ENCODE assay signal across 25 mouse cellular contexts in the genomic region with DNA sequence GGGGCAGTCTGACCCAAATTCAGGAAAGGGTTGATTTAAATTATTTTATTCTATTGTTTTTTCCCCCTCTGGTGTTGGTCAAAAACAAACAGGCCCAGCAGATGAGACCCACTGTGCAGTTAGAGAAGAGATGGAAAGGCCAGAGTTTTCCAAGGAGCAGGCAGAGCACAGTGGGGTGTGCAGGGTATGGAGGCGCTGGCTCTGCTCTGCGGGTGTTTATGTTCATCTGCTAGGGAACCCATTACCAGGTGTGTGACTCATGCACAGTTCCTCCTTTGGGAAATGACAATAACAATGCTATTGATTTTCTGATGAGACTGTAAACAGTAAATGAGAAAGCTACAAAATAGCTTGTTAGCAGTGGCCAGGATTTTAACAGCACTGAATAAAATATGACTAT.
DNase-seq lines count a peak whose midpoint lies in the region; ATAC-seq and TF ChIP-seq lines count a peak whose summit lies in the region.
"Had no signal": no experiment of that assay in that cellular context is flagged by ENCODE, and none has a peak within 500 bp of the region (broad histone marks: within the 10 kb centered on the region; RNA-seq: fewer than 3 reads in every experiment).

No protein-coding gene starts in this region.

- no peaks in the 10 kb centered on the region for H3K36me3 ChIP-seq in hindbrain, embryonic 11.5 days (ENCODE audit: control insufficient read depth, insufficient read depth, low read length)
- no peaks in the 10 kb centered on the region for H3K36me3 ChIP-seq in hindbrain, embryonic 10.5 days
- H3K36me3 ChIP-seq in neural tube, embryonic 12.5 days = no peaks in the 10 kb centered on the region
- no peaks in the 10 kb centered on the region for H3K36me3 ChIP-seq in neural tube, embryonic 15.5 days
- no peaks in the 10 kb centered on the region for H3K36me3 ChIP-seq in hindbrain, postnatal 0 days (ENCODE audit: insufficient read depth, low read length)
- H3K36me3 ChIP-seq: embryonic facial prominence, embryonic 12.5 days; forebrain, embryonic 10.5 days; G1E; heart, embryonic 10.5 days; heart, embryonic 15.5 days; limb, embryonic 13.5 days; lung, embryonic 15.5 days; midbrain, embryonic 10.5 days had no signal

- no peaks in the 10 kb centered on the region for H3K4me1 ChIP-seq in hindbrain, embryonic 11.5 days (replicated peaks; ENCODE audit: control insufficient read depth, insufficient read depth, low read length)
- H3K4me1 ChIP-seq in hindbrain, embryonic 10.5 days (replicated peaks) = no peaks in the 10 kb centered on the region
- H3K4me1 ChIP-seq in neural tube, embryonic 12.5 days = no peaks in the 10 kb centered on the region
- H3K4me1 ChIP-seq in neural tube, embryonic 15.5 days = peaks cover 15% of the 10 kb centered on the region; the same call in 1 of the 2 replicates
- H3K4me1 ChIP-seq in hindbrain, postnatal 0 days (ENCODE audit: insufficient read depth, low read length) = no peaks in the 10 kb centered on the region
- H3K4me1 ChIP-seq: embryonic facial prominence, embryonic 12.5 days; forebrain, embryonic 10.5 days; heart, embryonic 10.5 days; midbrain, embryonic 10.5 days had no signal

- no peak overlapping the region for H3K4me2 ChIP-seq in hindbrain, embryonic 11.5 days (replicated peaks; ENCODE audit: low read depth, low read length)
- H3K4me2 ChIP-seq in neural tube, embryonic 12.5 days (replicated peaks) = no peak overlapping the region
- no peak overlapping the region for H3K4me2 ChIP-seq in neural tube, embryonic 15.5 days
- H3K4me2 ChIP-seq in hindbrain, postnatal 0 days (ENCODE audit: low read depth, low read length) = no peak overlapping the region
- H3K4me2 ChIP-seq: embryonic facial prominence, embryonic 12.5 days; heart, embryonic 15.5 days; limb, embryonic 13.5 days; liver, embryonic 11.5 days; lung, embryonic 15.5 days had no signal

- no peak for TF ChIP-seq CTCF in hindbrain, postnatal 0 days (IDR thresholded peaks at IDR 0.05; ENCODE audit: low read depth)

- WGBS in hindbrain, embryonic 11.5 days = 68% methylated on average over 2 of the region's 2 CpGs
- 88% methylated on average over 2 of the region's 2 CpGs for WGBS in hindbrain, embryonic 10.5 days
- 74% methylated on average over 2 of the region's 2 CpGs for WGBS in neural tube, embryonic 12.5 days
- WGBS in neural tube, embryonic 15.5 days = 30% methylated on average over 2 of the region's 2 CpGs
- WGBS in hindbrain, postnatal 0 days = 58% methylated on average over 2 of the region's 2 CpGs

- no peaks in the 10 kb centered on the region for H3K27me3 ChIP-seq in hindbrain, embryonic 11.5 days (ENCODE audit: control insufficient read depth, insufficient read depth, low read length)
- H3K27me3 ChIP-seq in hindbrain, embryonic 10.5 days (ENCODE audit: insufficient read depth, poor library complexity, severe bottlenecking) = no peaks in the 10 kb centered on the region
- no peaks in the 10 kb centered on the region for H3K27me3 ChIP-seq in neural tube, embryonic 12.5 days (replicated peaks)
- no peaks in the 10 kb centered on the region for H3K27me3 ChIP-seq in neural tube, embryonic 15.5 days (replicated peaks)
- H3K27me3 ChIP-seq in hindbrain, postnatal 0 days (ENCODE audit: insufficient read depth, low read length) = no peaks in the 10 kb centered on the region
- H3K27me3 ChIP-seq: embryonic facial prominence, embryonic 12.5 days; heart, embryonic 15.5 days; limb, embryonic 13.5 days; lung, embryonic 15.5 days had no signal

- no peaks in the 10 kb centered on the region for H3K9me3 ChIP-seq in hindbrain, embryonic 11.5 days (ENCODE audit: control insufficient read depth, low read length)
- H3K9me3 ChIP-seq in hindbrain, embryonic 10.5 days = no peaks in the 10 kb centered on the region
- no peaks in the 10 kb centered on the region for H3K9me3 ChIP-seq in neural tube, embryonic 12.5 days
- no peaks in the 10 kb centered on the region for H3K9me3 ChIP-seq in neural tube, embryonic 15.5 days (replicated peaks)
- H3K9me3 ChIP-seq in hindbrain, postnatal 0 days (ENCODE audit: low read length) = no peaks in the 10 kb centered on the region
- H3K9me3 ChIP-seq: embryonic facial prominence, embryonic 12.5 days; forebrain, embryonic 10.5 days; heart, embryonic 10.5 days; heart, embryonic 15.5 days; limb, embryonic 13.5 days; lung, embryonic 15.5 days; midbrain, embryonic 10.5 days had no signal

- H3K27ac ChIP-seq in hindbrain, embryonic 11.5 days (ENCODE audit: low read depth, low read length) = no peak overlapping the region
- H3K27ac ChIP-seq in hindbrain, embryonic 10.5 days = no peak overlapping the region
- no peak overlapping the region for H3K27ac ChIP-seq in neural tube, embryonic 12.5 days
- no peak overlapping the region for H3K27ac ChIP-seq in neural tube, embryonic 15.5 days (replicated peaks)
- H3K27ac ChIP-seq in hindbrain, postnatal 0 days = no peak overlapping the region
- H3K27ac ChIP-seq: embryonic facial prominence, embryonic 12.5 days; forebrain, embryonic 10.5 days; heart, embryonic 10.5 days; heart, embryonic 15.5 days; limb, embryonic 13.5 days; lung, embryonic 15.5 days; midbrain, embryonic 10.5 days had no signal

- peak; percentile 42 for DNase-seq in cerebellum, adult 9-10 months
- DNase-seq in hindbrain, embryonic 11.5 days (ENCODE audit: low spot score) = no peak
- DNase-seq in hindbrain, embryonic 10.5 days (ENCODE audit: low spot score) = no peak
- no peak for DNase-seq in hindbrain, postnatal 0 days (ENCODE audit: low spot score)
- DNase-seq in spleen, adult 12 weeks (ENCODE audit: low spot score) = no peak
- DNase-seq: adrenal gland, adult 8-10 months; gastrocnemius, postnatal 14 days; heart, adult 11 months; heart, postnatal 36 days; kidney, postnatal 25 days; thymus, adult 18-20 months; thymus, postnatal 36 days had no signal

- ATAC-seq in cerebellum, adult (ENCODE audit: insufficient number of reproducible peaks, low FRiP score, low TSS enrichment) = no peak
- ATAC-seq in hindbrain, embryonic 11.5 days (ENCODE audit: low FRiP score) = peak; percentile 48; the same call in 1 of the 2 replicates
- peak; percentile 67; the same call in 1 of the 2 replicates for ATAC-seq in neural tube, embryonic 12.5 days (ENCODE audit: low FRiP score, low read depth)
- no peak for ATAC-seq in neural tube, embryonic 15.5 days (ENCODE audit: low FRiP score)
- ATAC-seq in hindbrain, postnatal 0 days = peak; percentile 58; the same call in 1 of the 2 replicates
- ATAC-seq: intestine, postnatal 0 days had no signal

- H3K9ac ChIP-seq in hindbrain, embryonic 11.5 days (ENCODE audit: low read depth, low read length) = no peak overlapping the region
- H3K9ac ChIP-seq in neural tube, embryonic 12.5 days = no peak overlapping the region
- no peak overlapping the region for H3K9ac ChIP-seq in neural tube, embryonic 15.5 days (replicated peaks)
- no peak overlapping the region for H3K9ac ChIP-seq in hindbrain, postnatal 0 days (replicated peaks; ENCODE audit: low read length)
- H3K9ac ChIP-seq: embryonic facial prominence, embryonic 12.5 days; heart, embryonic 15.5 days; limb, embryonic 13.5 days; lung, embryonic 15.5 days had no signal

- H3K4me3 ChIP-seq in hindbrain, embryonic 11.5 days (ENCODE audit: low read depth, low read length) = no peak overlapping the region
- no peak overlapping the region for H3K4me3 ChIP-seq in hindbrain, embryonic 10.5 days
- H3K4me3 ChIP-seq in neural tube, embryonic 12.5 days = no peak overlapping the region
- no peak overlapping the region for H3K4me3 ChIP-seq in neural tube, embryonic 15.5 days (replicated peaks)
- H3K4me3 ChIP-seq in hindbrain, postnatal 0 days (ENCODE audit: low read length) = no peak overlapping the region
- H3K4me3 ChIP-seq: embryonic facial prominence, embryonic 12.5 days; forebrain, embryonic 10.5 days; heart, embryonic 10.5 days; heart, embryonic 15.5 days; limb, embryonic 13.5 days; lung, embryonic 15.5 days; midbrain, embryonic 10.5 days had no signal

Comparison
In these comparisons a context has a peak if more than half of its experiments do, and no peak if none do; other contexts are left out.
1. ATAC-seq: peak in hindbrain, embryonic 11.5 days (single experiment), neural tube, embryonic 12.5 days (single experiment) and hindbrain, postnatal 0 days (single experiment); none in cerebellum, adult (single experiment) and neural tube, embryonic 15.5 days (single experiment).